Mouse (Mus musculus) spleen, postnatal 14 days (tissue): ENCODE measurements around the gene Hexim2.

Experiments used
- DNase-seq, 2 experiments: peaks; one replicate each; pipeline ENCODE4 v3.0.0; 2021 to 2022; ENCODE audit warnings: low spot score in 2 of 2

Gene Hexim2

DNA sequence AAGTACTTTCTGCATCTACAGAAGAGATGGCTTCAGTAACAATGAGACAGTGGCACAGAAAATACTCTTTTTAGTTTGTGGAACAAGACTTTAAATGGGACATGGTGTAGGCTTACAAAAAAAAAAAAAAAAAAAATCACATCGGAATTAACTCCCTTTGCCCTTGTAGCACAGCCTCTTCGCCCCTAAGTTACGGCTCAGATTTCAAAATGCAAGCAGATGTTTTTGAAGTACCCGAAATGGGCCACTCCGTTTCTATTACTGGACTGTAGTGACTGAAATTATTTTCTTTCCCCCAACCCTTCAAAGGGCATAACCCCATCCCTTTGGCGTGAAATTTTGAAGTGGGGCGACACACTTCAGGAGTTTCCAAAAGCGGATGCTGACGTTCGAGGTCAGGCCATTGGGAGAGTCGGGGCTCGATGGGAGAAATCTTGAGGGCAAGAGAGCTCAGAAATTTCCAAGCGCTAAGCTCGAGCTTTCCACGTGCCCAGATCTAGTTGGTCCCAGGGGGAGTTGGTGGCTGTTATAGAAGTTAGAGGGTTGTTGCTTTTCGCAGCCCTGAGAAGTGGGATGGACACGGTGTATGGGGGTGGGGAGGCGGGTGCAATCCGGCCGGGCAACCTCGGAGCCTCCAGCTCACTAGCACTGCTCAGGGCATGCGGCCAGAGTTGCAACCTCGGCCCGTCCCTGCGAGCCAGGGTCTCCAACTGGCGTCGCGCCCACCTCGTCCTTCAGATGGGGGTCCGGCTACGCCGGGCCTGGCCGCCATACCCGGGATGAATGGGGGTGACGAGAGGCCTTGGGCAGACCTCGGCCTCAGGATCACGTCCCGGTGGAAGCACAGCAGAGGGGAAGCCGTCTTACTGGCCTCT lies at the start of gene Hexim2:
TSS of gene Hexim2 (plus strand) at position 729 of the 875 bp plus-strand sequence.
- peak; percentile 35 to 44 for DNase-seq

DNA sequence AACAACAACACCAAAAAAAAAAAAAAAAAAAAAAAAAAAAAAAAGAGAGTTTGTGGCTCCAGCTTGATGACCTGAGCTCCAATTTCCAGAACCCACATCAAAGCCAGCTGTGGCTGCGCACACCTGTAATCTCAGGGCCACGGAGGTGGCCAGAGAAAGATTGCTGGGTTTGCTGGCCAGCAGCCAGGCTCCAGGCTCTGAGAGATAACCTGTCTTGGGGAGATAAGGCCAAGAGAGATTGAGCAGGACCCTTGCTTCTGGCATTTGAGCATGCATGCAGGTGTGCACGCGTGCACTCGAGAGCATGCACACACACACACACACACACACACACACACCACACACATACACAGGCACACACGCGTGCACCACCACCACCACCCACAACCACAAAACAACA lies 38.9 kb upstream of the Hexim2 start:
- no peak for DNase-seq

DNA sequence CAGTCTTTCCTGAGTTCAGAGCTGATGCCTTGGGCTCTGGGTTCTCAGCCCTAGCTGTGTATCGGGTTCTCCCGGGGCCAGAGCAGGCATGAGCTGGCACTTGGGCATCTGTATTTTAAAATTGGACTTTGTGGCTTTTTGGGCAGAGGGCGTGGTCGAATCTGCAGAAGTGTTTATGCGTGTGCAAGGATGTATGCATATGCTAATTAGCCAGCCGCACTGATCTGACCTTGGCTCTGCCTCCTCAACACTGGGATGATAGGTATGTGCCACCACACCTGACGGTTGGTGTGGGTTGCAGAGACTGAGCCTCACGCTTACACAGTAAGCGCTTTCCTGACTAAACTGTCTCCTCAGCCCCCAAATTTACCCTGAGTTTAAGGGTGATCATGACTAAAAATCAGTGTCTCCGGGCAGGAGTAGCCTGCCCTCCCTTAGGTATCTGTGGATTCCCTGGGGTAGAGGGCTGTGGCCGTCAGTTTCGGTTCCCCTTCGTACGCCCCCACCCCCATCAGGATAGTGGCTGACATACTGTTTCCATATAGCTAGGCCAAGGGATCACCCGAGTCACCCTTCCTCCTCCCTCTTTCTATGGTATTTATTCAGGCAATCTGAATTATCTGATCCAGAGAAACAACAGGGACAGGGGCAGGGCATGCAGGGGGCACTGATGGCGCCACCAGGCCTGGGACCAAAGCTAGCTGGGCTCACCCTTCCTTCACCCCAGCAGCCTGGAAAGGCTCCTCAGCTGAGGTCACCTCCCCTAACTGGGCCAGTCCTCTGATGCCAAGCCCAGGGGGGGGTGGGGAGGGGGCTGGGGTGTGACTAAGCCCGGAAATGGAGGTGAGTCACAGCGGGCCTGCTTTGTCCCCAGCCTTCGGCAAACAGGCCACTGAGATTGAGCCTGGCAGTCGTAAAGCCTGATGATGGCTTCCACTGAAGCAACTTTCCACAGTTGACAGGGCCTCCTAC lies 38.1 kb upstream of the Hexim2 start:
- no peak for DNase-seq

DNA sequence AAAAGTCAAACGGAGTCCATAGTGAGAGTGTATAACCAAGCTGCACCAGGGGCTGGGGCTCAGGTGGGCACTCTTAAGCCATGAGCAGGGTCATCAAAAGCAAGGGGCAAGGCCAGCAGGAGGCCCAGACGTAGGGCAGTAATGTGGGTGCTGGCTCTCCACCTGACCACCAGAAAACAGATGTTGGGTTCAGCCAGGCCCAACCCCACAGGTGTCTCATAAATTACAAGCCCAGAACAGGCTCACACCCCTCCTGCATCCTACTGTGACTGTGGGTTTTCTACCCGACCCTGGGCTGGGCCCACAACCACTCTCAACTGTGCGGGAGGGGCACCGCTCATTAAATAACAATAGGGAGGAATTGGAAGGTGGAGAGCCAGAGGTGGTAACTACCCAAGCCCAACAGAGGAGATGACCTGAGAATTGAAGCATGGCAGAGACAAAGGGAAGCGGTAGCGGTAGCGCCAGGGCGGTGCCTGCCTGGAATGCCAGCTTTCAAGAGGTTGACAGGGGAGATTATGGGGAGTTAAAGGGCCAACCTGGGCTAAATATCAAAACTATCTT lies 37.0 kb upstream of the Hexim2 start:
- no peak for DNase-seq

DNA sequence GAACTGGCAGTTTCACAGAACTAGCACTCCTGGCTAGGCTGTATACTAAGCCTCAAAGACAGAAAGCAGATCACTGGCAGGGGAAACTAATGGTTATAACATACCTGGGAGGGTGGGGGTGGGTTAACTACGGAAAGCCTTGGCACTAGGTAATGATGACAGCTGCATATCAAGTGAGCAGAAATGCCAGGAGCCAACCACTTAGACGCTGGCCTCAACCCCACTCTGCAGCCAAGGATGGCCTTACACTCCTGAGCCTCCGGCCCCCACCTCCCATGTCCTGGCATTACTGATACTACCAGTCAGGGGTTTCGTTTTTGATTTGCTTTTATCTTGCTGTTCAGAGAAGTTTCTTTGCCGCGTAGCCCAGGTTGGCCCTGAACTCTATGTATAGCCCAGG lies 36.4 kb upstream of the Hexim2 start:
- no peak for DNase-seq

DNA sequence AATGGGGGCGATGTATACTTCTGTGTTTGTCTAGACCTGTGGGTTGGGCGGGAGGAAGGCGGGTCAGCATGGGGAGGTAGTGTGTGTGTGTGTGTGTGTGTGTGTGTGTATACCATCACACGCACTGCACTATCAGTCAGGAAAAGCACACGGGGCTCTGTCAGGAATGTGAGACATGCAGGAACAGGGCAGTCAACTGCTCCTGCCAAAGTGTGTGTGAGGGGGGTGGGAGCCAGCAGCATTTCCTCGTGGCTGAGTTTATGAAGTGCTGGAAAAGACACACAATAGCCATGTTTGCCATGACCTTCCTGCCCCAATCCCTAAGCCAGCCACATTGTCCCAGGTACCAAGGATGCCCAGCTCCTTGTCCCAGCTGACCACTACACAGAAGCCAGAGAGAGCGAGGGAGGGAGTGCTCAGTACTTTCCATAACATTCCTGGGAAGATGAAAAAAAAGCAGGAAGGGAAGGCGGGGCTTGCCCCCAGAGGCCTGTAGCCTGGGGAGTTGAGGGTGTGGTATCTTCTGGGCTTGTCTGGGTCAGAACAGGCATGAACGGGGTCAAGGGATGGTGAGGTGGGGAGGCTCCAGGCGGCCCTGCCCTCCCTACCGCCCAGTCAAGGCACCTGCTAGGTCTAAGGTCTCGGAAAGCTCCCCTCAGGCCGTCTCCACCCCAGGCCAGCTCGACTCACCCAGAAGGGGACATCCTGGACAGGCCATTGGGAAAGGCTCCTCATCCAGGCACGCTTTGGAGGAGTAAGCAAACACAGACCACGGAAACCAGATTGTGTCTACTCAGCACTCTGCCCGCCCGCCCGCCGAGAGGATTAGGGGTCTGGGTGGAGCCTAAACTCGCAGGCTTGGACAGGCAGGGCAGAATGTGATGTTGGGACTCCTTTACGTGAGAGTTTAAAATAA lies 35.0 kb upstream of the Hexim2 start:
- DNase-seq = no peak

DNA sequence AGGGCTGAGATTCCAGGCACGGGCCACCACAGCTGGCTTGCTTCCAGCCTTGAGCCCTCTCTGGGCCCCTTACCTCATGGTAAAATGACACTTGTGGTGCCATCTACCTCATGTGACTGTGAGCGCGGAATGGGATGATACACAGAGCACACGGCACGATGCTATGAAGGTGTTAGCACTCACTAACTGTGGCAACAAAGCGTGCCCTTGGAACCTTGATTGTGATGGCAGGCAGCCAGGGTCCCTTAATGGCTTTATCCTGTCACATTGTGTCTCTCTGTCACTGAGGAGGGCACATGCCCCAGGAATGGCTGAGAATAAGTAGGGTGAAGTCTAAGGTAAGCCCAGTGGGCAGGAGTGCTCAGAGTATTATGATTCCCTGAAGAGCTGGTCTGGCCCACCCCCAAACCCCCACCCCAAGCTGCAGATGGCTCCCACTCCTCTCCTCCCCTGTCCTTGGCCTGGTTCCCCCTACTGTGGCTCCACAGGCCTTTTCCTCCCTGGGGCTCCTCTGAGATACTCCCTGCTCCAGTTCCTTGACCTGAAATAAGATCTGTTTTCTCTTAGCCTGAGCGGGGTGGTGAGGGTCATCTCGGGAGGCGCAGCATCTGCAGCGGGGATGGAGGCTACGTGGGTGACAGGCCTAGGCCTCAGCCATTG lies 33.6 kb upstream of the Hexim2 start:
- no peak for DNase-seq

DNA sequence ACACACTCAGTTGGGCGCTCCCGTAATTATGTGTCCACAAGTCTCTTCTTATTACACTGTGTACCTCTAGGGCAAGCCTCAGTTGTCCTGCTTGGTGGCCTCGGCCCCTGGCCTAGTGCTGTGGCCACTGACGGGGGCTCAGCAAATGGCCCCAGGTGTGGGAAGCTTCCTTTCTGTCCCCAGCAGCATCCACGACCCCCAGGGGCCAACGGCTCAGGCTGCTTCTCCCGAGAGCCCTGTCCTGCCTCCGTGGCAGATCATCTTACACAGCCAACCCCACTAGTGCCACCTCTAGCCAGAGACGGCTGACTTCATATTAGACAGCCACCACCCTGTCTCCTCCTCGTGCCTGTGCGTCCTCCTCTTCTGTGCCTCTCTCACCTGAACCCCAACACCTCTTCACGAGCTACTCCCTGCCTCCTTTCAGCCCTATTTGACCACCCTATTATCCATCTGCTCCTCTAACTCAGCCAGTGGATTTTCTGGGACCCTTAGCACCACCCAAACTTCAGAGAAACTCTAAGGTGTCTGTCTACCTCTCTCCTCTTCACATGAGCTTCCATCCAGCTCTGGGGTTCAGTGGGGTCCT lies 32.8 kb upstream of the Hexim2 start:
- no peak for DNase-seq

DNA sequence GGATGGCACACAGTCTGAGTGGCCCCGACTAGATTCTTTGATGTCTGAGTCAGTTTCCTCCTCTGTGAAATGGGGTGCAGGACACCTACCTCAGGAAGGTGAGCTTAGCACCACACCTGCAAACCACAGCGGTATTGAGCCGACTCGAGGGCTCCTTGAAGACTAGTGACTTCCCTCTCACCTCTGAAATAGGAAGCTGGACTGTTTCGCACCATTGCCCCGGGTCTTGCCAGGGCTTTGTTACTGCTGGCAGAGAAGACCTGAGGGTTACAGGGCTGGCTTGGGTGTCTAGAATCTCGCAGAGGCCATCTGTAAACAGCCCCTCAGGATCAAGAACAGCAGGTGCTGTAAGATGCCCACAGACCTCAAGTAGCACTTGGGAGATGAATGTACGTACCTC lies 31.9 kb upstream of the Hexim2 start:
- DNase-seq = no peak

DNA sequence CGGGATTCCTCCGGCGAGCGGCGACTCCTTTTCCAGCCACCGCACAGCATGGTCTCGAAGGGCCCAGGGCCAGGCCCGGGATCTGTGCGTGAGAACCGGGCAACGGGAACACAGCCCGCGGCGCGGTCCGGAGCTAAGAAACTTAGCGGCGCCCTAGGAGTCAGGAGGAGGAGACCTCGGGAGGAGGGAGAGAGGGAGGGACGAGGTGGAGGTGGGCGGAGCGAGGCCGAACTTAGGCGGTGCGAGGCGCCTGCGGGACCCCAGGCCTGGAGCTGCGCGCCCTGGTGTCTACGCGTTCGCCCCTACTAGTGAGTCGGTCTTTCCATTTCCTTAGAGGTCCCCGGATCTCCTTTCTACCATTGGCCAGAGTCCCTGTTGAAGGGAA lies 30.8 kb upstream of the Hexim2 start, which contains the start of the genes Plcd3 and Acbd4:
TSS of gene Plcd3 (minus strand) at position 178 of the 385 bp plus-strand sequence.
TSS of gene Acbd4 (plus strand) at position 202 of the 385 bp plus-strand sequence.
- peak; percentile 38 to 46 for DNase-seq

DNA sequence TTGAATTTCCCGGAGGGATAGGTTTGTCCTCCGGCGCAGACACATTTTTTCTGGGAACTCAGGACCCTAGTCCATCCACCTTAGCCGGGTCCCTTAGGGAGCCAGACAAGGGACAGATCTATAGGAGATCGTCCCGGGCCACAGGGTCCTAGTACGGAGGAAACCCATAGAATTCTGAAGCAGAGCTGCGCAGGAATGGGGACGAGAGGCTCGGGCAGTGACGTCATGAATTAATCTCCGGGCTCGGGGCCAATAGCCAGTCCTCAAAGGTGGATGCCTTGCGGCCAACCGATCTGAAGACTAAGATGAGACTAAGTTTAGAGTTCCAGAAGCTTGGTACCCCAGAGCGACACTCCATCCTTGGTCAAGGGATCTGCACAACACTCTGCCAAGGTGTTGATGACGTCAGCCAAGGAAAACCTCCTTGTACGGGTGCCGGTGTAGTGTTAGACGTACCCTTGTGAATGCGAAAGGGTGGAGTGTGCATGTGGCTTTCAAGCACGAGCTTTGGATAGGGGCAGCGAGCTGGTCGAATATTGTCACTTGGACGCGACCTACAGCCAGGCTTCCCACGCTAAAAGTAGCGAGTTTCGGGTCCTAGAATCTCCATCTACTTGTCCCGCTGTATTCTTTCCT lies 30.2 kb upstream of the Hexim2 start:
- DNase-seq = no peak

DNA sequence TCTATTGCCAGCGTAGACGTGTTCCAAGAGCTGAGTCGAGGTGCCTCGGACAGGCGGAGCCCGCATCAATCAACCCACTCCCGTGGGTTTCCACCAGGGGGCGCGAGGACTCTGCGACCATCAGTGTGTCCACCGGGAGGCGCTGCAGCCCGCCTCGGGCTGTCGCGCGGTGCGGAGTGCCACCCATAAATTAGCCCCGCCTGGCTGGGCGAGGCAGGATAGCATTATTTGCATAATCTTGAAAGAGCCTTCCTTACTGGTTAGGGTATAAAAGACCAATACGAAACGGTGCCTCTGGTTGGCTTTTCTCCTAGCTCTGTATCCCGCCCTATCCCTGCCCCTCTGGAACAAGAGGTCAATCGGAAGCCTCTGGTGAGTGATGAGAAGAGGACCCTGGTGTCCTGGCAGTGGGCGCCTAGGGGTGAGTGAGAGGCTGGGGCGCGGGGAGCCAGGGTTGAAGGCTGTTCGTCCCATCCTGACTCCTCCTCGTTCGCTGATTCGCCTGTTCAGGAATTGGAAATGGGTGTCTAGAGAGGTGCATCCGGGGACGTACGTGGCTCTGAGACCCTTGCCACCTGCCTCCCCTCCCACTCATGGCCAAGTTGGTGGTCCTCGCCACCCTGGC lies 29.4 kb upstream of the Hexim2 start:
- peak; percentile 98 to 99 for DNase-seq

DNA sequence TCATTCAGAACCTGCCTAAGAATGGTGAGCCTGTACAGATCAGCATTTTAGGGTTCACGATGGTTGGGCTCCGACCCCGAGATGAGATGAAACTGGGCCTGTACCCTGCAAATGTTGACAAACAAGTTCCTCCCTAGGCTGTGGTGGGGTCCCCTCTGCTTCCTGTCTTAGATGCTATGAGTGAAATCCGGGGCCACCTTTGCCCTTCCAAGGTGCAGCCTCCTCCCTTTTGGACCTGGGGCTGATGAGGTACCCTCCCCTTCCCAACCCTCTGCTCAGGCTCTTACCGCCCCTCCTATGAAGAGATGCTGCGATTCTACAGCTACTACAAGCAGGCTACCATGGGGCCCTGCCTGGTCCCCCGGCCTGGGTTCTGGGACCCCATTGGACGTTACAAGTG lies 28.6 kb upstream of the Hexim2 start:
- no peak for DNase-seq

DNA sequence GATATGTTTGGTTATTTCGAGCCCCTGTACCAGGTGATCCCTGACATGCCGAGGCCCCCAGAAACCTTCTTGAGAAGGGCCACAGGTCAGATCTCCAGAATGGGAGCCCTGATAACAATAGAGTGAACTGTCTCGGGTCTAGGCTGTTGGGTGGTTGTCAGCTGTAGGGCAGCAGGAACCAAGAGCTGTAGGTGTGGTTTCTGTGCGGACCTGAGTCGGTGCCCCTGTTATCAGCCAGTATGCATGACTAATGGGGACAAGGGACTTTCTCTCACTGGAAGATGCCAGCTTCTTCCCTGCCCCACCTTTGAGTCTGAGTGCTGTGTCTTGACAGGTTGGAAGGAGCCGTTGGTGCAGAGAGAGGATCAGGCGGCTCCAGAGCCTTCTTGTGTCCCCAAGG lies 27.8 kb upstream of the Hexim2 start:
- DNase-seq = no peak

DNA sequence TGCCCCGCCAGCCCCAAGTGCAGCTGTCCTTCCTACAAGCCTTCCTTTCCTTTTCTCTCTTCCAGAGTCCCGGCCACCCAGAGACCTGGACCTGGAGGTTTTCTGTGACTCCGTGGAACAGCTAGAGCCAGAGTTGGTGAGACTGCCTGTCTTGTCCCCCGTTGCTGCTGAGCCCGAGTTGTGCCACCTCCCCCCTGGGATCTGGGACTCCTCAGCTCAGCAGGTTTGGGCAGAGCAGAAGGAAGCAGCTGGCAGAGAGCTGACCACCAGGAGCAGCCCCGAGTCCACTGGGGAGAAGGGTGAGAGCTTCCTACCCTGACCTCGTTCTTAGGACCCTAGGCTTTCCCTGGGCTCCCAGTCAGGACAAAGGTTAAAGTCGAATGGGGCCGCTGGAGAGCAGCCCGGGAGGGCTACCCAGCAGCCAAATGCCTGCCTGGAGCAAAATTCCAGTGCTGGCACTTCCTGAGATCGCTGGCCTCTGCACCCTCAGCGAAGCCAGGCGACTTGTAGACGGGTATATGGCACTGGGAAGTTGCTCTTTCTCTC lies 27.0 kb upstream of the Hexim2 start:
- DNase-seq = no peak

DNA sequence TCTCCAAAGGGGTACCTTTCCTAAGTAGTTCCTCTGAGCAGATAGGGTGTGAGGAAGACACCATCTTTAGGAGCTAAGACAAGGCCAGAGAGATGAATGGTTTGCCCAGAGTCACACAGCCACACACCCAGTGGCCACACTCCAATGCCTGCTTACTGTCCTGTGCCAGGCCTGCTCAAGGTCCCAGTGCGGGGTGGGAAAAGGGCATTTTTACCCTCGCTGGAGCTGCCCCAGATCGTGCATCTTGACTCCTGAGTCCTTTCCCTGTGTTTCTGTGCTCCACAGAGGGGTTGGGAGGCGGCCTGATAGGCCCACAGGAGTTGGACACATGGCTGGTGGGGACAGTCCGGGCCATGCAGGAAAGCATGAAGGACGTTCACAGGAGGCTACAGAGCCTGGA lies 26.4 kb upstream of the Hexim2 start:
- no peak for DNase-seq

DNA sequence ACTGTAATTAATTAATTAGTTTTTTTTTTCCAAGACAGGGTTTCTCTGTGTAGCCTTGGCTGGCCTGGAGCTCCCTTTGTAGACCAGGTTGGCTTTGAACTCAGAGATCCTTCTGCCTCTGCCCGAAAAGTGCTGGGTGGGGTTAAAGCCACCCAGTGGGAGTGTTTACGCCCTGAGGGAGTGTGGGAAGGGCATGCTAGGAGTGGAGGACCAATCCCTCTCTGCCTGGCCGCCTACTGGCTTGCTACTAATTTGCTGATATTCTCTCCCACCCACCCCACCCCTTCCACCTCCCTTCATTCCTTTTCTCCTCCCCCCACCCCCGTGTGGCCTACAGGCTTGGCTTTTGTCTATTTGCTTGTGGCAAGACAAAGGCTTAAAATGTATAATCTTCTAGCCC lies 25.8 kb upstream of the Hexim2 start:
- DNase-seq = no peak

DNA sequence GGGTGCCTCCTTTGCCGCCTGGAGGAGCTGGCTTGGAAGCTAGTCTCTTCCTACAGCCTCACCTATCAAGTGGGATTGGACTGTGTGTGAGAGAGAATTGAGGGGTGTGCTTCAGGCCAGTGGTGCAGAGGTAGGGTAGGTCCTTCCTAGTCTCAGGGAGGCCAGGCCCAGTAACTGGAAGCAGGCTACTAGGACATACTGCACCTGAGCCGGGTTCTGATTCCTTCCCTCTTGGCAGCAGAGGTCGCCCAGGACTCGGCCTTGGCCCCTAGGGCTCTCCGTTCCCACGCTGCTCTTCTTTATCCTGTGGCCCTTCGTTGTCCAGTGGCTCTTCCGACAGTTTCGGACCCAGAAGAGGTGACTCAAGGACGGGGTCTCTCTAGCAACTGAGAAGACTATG lies 20.9 kb upstream of the Hexim2 start:
- no peak for DNase-seq
